Mouse (Mus musculus) liver, adult 2 months (tissue): Measurements from ENCODE around the gene Me1. TPM values are rescaled to one million over a fixed set of nuclear protein-coding genes. Genes with fewer than 3 reads are reported as not detected.
A peak's percentile ranks its signal among the peaks of the same experiment; 100 is the strongest.

ENCODE experiments used
- DNase-seq: peaks from one replicate; pipeline ENCODE4 v3.0.0-alpha.2; 2011; ENCODE audit warnings: low read depth, low spot score; ENCODE audit errors: extremely low read depth
- H3K27ac ChIP-seq: fragments of 200-500 bp; replicated peaks from 2 replicates; pipeline ENCODE4 v1.5.1; 2012; ENCODE audit warnings: low read depth, mild to moderate bottlenecking, control low read depth, inconsistent platforms, low read length; ENCODE audit not compliant: insufficient read depth
- H3K27me3 ChIP-seq: fragments of 200-500 bp; 2 replicates; pipeline ENCODE4 v1.6.1; 2012; ENCODE audit warnings: mild to moderate bottlenecking, moderate library complexity, low read length, inconsistent platforms; ENCODE audit not compliant: control insufficient read depth, insufficient read depth
- H3K36me3 ChIP-seq: fragments of 200-500 bp; 2 replicates; pipeline ENCODE4 v1.6.1; 2012; ENCODE audit warnings: low read length, inconsistent platforms; ENCODE audit not compliant: control insufficient read depth, insufficient read depth
- H3K4me1 ChIP-seq: fragments of 200-500 bp; 2 replicates; pipeline ENCODE4 v1.6.1; 2011; ENCODE audit warnings: low read length; ENCODE audit not compliant: control insufficient read depth, insufficient read depth
- H3K4me3 ChIP-seq: fragments of 200-500 bp; 2 replicates; pipeline ENCODE4 v1.5.1; 2011; ENCODE audit warnings: low read depth, mild to moderate bottlenecking, control low read depth, low read length, moderate library complexity; ENCODE audit not compliant: insufficient read depth
- H3K79me2 ChIP-seq: fragments of 200-500 bp; 2 replicates; pipeline ENCODE4 v1.6.1; 2012; ENCODE audit warnings: inconsistent platforms, mild to moderate bottlenecking, low read length, moderate library complexity; ENCODE audit not compliant: control insufficient read depth, insufficient read depth
- H3K9ac ChIP-seq: fragments of 200-500 bp; 2 replicates; pipeline ENCODE4 v1.6.1; 2012; ENCODE audit warnings: low read depth, mild to moderate bottlenecking, control low read depth, inconsistent platforms, low read length
- CTCF ChIP-seq: fragments of 200-500 bp; IDR thresholded peaks from 2 replicates; pipeline ENCODE4 v1.5.1; 2011; ENCODE audit warnings: low read depth, low read length, control low read depth
- POLR2A ChIP-seq: fragments of 200-500 bp; IDR thresholded peaks from 2 replicates; pipeline ENCODE4 v1.6.1; 2011; ENCODE audit warnings: low read length, control low read depth; ENCODE audit not compliant: insufficient read depth; ENCODE audit errors: extremely low read depth
- WGBS: fragments of 180-500 bp; shearing (Covaris S2); methylation state at CpG from one replicate; pipeline ENCODE4 v1.1.7; 2018; 5-methylcytosine and 5-hydroxymethylcytosine counted together
- polyA plus RNA-seq: library from polyadenylated mRNA; depleted of rRNA; stranded (reverse); fragments of >200 nt; gene quantifications from 2 replicates; pipeline ENCODE4 v1.2.3, GENCODE M21; 2012
- total RNA-seq: library from RNA; depleted of rRNA; stranded (reverse); fragments of >200 nt; gene quantifications from 2 replicates; pipeline ENCODE4 v1.2.3, GENCODE M21; 2014

Me1 gene
- total and polyA plus RNA-seq, 2 experiments = 87.4 to 101 TPM

DNA sequence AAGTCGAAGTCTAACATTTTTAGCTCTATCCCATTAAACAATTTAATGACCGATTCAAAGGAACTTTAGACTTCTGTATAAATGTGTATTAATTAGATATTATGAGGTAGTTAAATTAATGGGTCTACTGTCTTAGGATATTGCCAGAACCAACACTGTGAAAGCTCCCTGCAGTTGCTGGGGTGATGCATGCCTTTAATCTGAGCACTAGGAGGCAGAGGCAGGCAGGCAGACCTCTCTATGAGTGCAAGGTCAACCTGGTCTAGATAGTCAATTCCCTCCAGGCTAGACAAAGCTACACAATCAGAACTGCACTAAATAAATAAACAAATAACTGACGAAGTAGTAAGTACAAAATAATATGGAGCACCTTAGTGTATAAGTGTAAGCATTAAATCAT, 3.1 kb downstream of the Me1 start:
- H3K4me3 ChIP-seq = no peak overlapping the region
- WGBS = 68% methylated on average over 3 of the region's 3 CpGs
- DNase-seq = no peak
- H3K36me3 ChIP-seq = peaks cover 3% of the 10 kb centered on the region; the same call in 1 of the 2 replicates
- H3K27me3 ChIP-seq = no peaks in the 10 kb centered on the region
- H3K79me2 ChIP-seq = peaks cover 16% of the 10 kb centered on the region
- TF ChIP-seq CTCF = peak; percentile 66
- TF ChIP-seq POLR2A = no peak
- H3K4me1 ChIP-seq = peaks cover 26% of the 10 kb centered on the region
- no peak overlapping the region for H3K27ac ChIP-seq
- H3K9ac ChIP-seq = no peak overlapping the region

DNA sequence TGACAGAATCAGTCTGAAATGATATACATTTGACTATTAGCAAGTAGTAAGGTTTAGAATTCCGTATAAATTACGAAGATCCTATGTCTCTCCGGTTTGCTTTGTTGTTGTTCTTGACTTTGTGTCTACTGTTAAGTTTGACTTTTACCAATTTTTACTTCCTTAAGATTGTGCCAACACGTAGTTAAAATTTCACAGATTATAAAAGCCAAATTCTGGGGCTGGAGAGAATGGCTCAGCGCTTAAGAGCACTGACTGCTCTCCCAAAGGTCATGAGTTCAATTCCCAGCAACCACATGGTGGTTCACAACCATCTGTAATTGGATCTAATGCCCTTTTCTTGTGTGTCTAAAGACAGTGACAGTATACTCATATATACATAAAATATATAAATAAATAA, 3.5 kb downstream of the Me1 start:
- H3K79me2 ChIP-seq = peaks cover 18% of the 10 kb centered on the region
- DNase-seq = peak; percentile 79
- H3K36me3 ChIP-seq = peaks cover 3% of the 10 kb centered on the region; the same call in 1 of the 2 replicates
- no peaks in the 10 kb centered on the region for H3K27me3 ChIP-seq
- H3K4me1 ChIP-seq = peaks cover 29% of the 10 kb centered on the region
- H3K27ac ChIP-seq = no peak overlapping the region
- H3K9ac ChIP-seq = no peak overlapping the region
- H3K4me3 ChIP-seq = no peak overlapping the region
- 46% methylated on average over 5 of the region's 5 CpGs for WGBS
- TF ChIP-seq POLR2A = no peak
- no peak for TF ChIP-seq CTCF

DNA sequence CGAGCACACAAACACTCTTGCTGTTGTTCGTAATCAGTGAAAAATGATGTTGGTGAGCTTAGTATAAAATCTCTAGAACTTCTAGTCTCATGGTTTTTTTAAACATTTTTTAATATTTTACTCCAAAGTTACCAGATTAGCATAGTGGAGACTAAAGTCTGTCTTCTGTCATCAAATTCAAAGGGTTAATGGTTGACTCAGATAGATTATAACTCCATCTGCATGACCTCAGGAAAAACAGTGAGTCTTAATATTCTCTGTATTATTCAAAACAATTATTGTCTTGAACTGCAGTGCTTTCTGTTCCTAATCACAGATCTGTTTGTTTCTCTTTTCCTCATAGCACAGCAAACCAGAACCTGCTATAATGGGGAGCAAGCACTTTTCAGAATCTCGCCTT, 4.7 kb downstream of the Me1 start:
- no peak overlapping the region for H3K4me3 ChIP-seq
- peaks cover 9% of the 10 kb centered on the region for H3K36me3 ChIP-seq
- no peak overlapping the region for H3K27ac ChIP-seq
- no peak overlapping the region for H3K9ac ChIP-seq
- peaks cover 30% of the 10 kb centered on the region for H3K4me1 ChIP-seq
- TF ChIP-seq POLR2A = no peak
- DNase-seq = no peak
- H3K79me2 ChIP-seq = peaks cover 30% of the 10 kb centered on the region
- WGBS = 91% methylated on average over 3 of the region's 3 CpGs
- H3K27me3 ChIP-seq = no peaks in the 10 kb centered on the region

DNA sequence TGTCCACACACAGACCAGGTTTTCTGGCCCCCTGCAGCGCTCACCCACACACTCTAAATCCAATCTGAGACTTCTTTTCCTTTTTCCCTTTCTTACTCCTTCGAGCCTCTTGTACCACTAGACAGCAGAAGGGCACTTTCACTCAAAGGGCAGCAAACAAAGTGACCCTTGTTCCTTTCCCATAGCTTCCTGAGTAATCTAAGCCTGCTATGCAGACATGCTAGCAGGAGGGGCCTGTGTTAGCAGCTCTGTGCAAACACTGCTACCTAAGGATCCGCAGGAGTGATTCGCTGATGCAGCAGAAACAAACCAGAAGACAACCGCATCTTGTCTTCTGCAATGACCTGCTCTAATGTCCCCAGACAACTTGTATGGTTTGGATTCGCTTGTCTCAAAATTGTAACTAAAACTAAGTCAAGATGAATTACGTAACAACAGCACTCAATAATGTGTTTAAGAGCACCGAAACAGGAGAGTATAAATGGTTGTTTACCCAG, 12.0 kb downstream of the Me1 start:
- H3K79me2 ChIP-seq = peaks cover 48% of the 10 kb centered on the region
- H3K4me3 ChIP-seq = no peak overlapping the region
- peak; percentile 48 for DNase-seq
- H3K9ac ChIP-seq = no peak overlapping the region
- whole genome bisulfite sequencing = 41% methylated on average over 8 of the region's 8 CpGs
- H3K27ac ChIP-seq = no peak overlapping the region
- TF ChIP-seq CTCF = no peak
- TF ChIP-seq POLR2A = no peak
- no peaks in the 10 kb centered on the region for H3K27me3 ChIP-seq
- H3K4me1 ChIP-seq = peaks cover 32% of the 10 kb centered on the region
- H3K36me3 ChIP-seq = peaks cover 14% of the 10 kb centered on the region

DNA sequence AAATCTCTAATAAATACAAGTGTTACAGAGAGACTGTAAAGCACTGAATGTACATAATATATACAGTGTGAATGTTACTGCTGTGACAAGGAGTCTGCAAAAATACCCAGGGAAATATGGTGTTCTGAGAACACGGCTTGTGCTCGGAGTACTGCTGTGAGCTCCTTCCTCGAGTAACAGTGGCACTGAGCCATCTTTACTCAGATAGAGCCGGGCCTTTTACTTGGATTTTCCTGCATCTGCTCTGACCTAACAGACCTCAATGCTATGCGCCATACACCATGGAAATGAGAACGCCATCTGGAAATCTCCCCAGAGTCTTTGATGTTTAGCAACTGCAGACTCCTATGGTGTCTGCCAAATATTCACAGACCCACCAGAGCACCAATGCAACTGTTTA, 12.9 kb downstream of the Me1 start:
- WGBS = 78% methylated on average over 6 of the region's 6 CpGs
- Histone ChIP-seq H3K4me1 (peaks cover 25% of the 10 kb centered on the region), H3K27ac (no peak overlapping the region), H3K36me3 (peaks cover 20% of the 10 kb centered on the region), H3K79me2 (peaks cover 42% of the 10 kb centered on the region), H3K4me3 (no peak overlapping the region), H3K27me3 (no peaks in the 10 kb centered on the region), H3K9ac (no peak overlapping the region)
- DNase-seq = no peak
- TF ChIP-seq POLR2A = no peak
- TF ChIP-seq CTCF = no peak

DNA sequence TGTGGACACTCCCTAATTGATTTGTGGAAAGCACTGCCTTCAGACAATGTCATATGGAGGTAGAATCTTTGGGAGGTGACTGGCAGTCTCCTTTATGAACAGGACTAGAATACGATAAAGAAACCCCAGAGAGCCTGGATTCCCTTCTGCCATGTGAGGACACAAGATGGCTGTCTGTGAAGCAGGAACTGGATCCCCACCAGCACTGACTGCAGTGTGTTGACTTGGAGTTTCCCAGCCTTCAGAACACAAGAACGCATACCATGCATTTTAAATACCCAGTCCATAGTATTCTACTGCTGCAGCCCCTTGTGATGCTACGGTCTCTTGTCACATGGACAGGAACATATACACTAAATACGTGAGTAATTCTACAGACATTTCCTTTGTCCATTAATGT, 13.5 kb downstream of the Me1 start:
- TF ChIP-seq POLR2A (no peak), CTCF (no peak)
- 92% methylated on average over 4 of the region's 4 CpGs for WGBS

More for the DNA sequence above, 13.5 kb downstream of the Me1 start:
- Histone ChIP-seq H3K4me1 (peaks cover 21% of the 10 kb centered on the region), H3K27ac (no peak overlapping the region), H3K9ac (no peak overlapping the region), H3K36me3 (peaks cover 24% of the 10 kb centered on the region), H3K79me2 (peaks cover 38% of the 10 kb centered on the region), H3K27me3 (no peaks in the 10 kb centered on the region), H3K4me3 (no peak overlapping the region)
- no peak for DNase-seq
